Mouse (Mus musculus) B cell, adult (primary cell): ENCODE measurements around the gene Zfp456. TPM values are rescaled to one million over a fixed set of nuclear protein-coding genes. Genes with fewer than 3 reads are reported as not detected.

Source experiments
- total RNA-seq: library from RNA; stranded (reverse); gene quantifications from 4 replicates; pipeline ENCODE4 v1.2.4, GENCODE M21; 2023; ENCODE audit not compliant: inconsistent age

Zfp456 gene
- total RNA-seq: 7.2 to 10.0 TPM (median 9.6 TPM) in 4 replicates

DNA sequence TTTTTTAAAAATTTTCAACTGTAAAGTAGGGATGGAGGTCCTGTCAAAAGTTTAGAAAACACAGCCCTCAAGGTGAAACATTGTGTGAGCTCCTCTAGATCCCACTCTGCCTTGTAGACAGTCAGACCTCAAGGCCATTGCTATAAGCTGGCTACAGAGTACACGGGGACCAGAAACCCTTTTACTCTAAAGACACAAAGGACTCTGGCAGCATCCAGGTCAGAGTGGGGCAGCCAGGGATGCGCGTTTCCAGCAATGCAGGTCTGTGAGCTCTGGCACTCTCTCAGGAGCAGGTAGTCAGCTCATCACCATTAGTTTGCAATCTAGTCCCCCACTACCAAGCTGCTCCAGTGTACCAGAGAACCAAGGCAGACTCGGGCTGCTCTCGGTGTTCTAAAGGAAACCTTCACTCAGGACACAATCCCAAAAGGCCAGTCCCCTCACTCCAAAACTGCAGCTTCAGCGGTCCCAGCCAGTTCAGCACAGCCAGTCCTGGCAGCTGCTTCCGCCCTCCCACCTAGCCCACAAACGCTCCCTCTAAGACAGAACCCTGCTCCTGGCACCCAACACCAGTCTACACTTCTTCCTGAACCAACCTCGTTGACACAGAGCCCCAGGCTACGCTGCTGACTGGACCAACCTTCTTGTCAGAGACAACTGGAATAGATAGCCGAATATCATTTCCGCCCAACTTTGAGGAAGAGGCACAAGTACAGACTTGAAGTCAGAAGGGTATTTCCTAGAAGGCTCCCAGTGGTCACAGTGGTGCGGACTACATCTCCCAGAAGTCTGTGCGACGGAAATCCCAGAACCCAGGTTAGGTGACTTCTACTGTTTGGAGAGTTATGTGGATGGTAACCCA lies at the start of gene Zfp456, which contains the start of gene Gm28041:
Zfp456 (minus strand) TSS at position 761 of the 862 bp plus-strand sequence.
Gm28041 (minus strand) TSS at position 684 of the 862 bp plus-strand sequence.

GRCm38 (mm10) chr13:67421207-67421857 lies 45.7 kb upstream of the Zfp456 start, which contains the start of gene Zfp459:
Zfp459 (minus strand) TSS chr13:67421418.

GRCm38 (mm10) chr13:67399183-67399903 lies 23.7 kb upstream of the Zfp456 start, which contains the start of gene Zfp429:
Zfp429 (minus strand) TSS chr13:67399819.

DNA sequence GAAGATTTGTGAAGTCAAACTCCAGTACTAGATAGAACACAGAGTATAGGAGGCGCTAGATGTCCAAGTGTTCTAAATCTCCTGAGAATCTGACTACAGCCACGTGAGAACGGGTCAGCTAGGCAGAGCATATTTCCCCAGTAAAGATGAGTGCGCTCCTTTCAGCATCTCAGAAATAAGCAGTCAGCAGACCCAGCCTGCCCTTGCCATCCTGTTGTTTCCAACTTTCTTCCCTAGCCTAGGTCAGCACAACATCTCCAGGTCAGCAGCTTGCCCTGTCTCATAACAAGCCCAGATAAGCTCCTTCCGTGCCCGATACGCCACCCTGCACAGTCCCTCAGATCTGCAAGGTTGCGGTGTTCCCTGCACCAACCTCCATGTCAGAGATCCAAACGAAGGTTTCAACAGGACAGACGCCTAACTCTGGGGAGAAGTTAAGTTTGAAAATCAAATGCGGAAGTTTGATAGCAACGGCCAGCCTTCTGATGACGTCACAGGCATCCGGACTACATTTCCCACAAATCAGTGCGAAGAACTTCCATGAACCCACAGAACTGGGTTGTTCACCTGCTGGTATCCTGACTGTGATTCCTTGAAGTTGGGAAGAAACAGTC lies 15.4 kb downstream of the Zfp456 start, which contains the start of the genes Gm28044 and Zfp953:
Gm28044 (minus strand) TSS at position 406 of the 614 bp plus-strand sequence.
Zfp953 (minus strand) TSS at position 475 of the 614 bp plus-strand sequence.

GRCm38 (mm10) chr13:67332019-67332724 lies 43.4 kb downstream of the Zfp456 start, which contains the start of gene Zfp595:
Zfp595 (minus strand) TSS chr13:67332570.

Other genes with a start within 250 kb of the Zfp456 start
- 10.3 to 17.8 TPM (median 12.6 TPM) in 4 replicates for gene Rsl1, start 202.6 kb downstream of the Zfp456 start, total RNA-seq
- gene Zfp455, start 181.3 kb downstream of the Zfp456 start, total RNA-seq: 2.8 to 3.3 TPM (median 3.1 TPM) in 4 replicates
- 2.3 to 3.8 TPM (median 2.9 TPM) in 4 replicates for gene Zfp458, start 97.3 kb downstream of the Zfp456 start, total RNA-seq
- 2.0 to 3.5 TPM (median 2.8 TPM) in 4 replicates for gene Zfp457, start 69.3 kb downstream of the Zfp456 start, total RNA-seq
- 11.3 to 16.0 TPM (median 13.5 TPM) in 4 replicates for gene Zfp595, start 43.2 kb downstream of the Zfp456 start, total RNA-seq
- gene Gm28044, start 15.3 kb downstream of the Zfp456 start, total RNA-seq: 2.5 to 6.7 TPM (median 6.6 TPM) in 3 of 4 replicates, not detected in the other
- gene Zfp953, start 15.2 kb downstream of the Zfp456 start, total RNA-seq: 7.8 to 9.4 TPM (median 7.9 TPM) in 4 replicates
- 2.2 to 4.9 TPM (median 4.1 TPM) in 4 replicates for gene Gm28041, start 77 bp downstream of the Zfp456 start, total RNA-seq
- gene Zfp429, start 24.0 kb upstream of the Zfp456 start, total RNA-seq: 12.8 to 16.8 TPM (median 14.1 TPM) in 4 replicates
- gene Zfp459, start 45.6 kb upstream of the Zfp456 start, total RNA-seq: 1.7 to 2.6 TPM (median 2.5 TPM) in 4 replicates
- 5.8 to 9.0 TPM (median 7.8 TPM) in 4 replicates for gene Zfp874a, start 75.8 kb upstream of the Zfp456 start, total RNA-seq
- 7.0 to 17.0 TPM (median 10.2 TPM) in 4 replicates for gene Zfp874b, start 108.4 kb upstream of the Zfp456 start, total RNA-seq
- 9.4 to 11.2 TPM (median 10.4 TPM) in 4 replicates for gene Zfp58, start 124.7 kb upstream of the Zfp456 start, total RNA-seq
- gene Gm26965, start 150.3 kb upstream of the Zfp456 start, total RNA-seq: 0.78 to 1.1 TPM in 2 of 4 replicates, not detected in the others
- 20.7 to 26.4 TPM (median 23.8 TPM) in 4 replicates for gene Zfp87, start 150.4 kb upstream of the Zfp456 start, total RNA-seq
- gene Zfp748, start 178.0 kb upstream of the Zfp456 start, total RNA-seq: 8.5 to 9.6 TPM (median 8.9 TPM) in 4 replicates
- gene Zfp729b, start 233.9 kb upstream of the Zfp456 start, total RNA-seq: 16.4 to 18.3 TPM (median 17.3 TPM) in 4 replicates